Mouse (Mus musculus) brain, embryonic 14.5 days (tissue): ENCODE measurements around the gene Ccnl2. TPM values are rescaled to one million over a fixed set of nuclear protein-coding genes. Genes with fewer than 3 reads are reported as not detected.

Experiments
- DNase-seq: peaks from one replicate; pipeline ENCODE4 v3.0.0-alpha.2; 2011; ENCODE audit warnings: low read depth
- CTCF ChIP-seq: fragments of 200-500 bp; IDR thresholded peaks from 2 replicates; pipeline ENCODE4 v1.5.1; 2012; ENCODE audit warnings: inconsistent platforms, mild to moderate bottlenecking, moderate library complexity, borderline replicate concordance; ENCODE audit not compliant: insufficient read depth, insufficient read length; ENCODE audit errors: extremely low read depth
- POLR2A ChIP-seq: fragments of 200-500 bp; IDR thresholded peaks from 2 replicates; pipeline ENCODE4 v1.6.1; 2012; ENCODE audit warnings: mild to moderate bottlenecking, inconsistent platforms, borderline replicate concordance; ENCODE audit not compliant: poor library complexity, insufficient read depth, insufficient read length, severe bottlenecking; ENCODE audit errors: extremely low read depth
- polyA plus RNA-seq: library from polyadenylated mRNA; depleted of rRNA; stranded (reverse); fragments of >200 nt; gene quantifications from 2 replicates; pipeline ENCODE4 v1.2.3, GENCODE M21; 2012

The Ccnl2 gene
- polyA plus RNA-seq, 1 experiment: 161 TPM

DNA sequence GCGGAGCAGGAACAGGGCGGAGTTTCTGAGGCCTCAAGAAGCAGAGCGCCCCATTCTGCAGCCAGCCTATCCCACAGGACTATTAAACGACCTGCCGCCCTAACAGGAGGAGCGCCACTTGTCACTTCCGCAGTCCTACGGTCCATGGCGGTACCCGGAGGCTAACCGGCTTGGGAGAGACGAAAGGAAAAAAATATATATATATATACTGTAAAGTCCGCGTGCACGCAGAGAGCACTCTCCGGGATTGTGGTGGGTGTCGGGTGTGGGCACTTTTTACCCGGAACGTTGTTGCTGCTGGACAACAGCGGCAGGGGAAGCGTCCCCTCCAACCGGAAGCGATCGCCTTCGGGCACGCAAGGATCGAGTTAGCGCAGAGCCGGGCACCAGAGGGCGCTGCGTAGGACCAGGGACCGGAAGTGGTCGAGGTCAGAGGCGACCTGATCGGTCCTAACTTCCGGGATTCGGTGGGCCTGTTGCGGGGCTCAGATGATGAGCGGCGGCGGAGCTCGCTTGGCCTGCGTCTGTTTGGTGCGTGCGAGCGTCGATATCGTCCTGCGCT is 19.0 kb downstream of the Ccnl2 start, which contains the start of gene Aurkaip1:
Gene Aurkaip1 (plus strand): TSS at position 68 of the 562 bp plus-strand sequence.
- DNase-seq: peak; percentile 99
- TF ChIP-seq CTCF (peak; percentile 92), POLR2A (peak; percentile 46; the same call in 1 of the 2 replicates)

DNA sequence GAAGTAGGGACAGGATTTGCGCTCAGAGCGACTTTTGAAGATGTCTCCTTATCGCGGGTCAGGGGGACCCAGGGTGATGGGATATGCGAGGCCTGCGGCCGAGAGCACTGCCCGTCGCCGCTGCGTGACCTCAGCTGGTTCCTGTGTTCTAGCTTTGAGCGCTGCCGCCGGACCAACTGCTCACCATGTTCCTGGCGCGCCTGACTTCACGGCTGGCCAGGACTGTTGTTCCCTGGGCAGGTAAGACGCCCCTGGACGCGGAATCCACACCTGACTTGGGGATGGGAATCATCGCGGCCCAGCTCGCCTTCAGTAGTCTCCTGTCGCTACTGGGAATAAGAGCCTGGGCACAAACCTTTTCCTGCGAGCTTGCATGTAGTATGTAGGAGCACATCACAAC is 19.5 kb downstream of the Ccnl2 start:
- no peak for DNase-seq
- no peak for TF ChIP-seq POLR2A
- TF ChIP-seq CTCF: no peak

DNA sequence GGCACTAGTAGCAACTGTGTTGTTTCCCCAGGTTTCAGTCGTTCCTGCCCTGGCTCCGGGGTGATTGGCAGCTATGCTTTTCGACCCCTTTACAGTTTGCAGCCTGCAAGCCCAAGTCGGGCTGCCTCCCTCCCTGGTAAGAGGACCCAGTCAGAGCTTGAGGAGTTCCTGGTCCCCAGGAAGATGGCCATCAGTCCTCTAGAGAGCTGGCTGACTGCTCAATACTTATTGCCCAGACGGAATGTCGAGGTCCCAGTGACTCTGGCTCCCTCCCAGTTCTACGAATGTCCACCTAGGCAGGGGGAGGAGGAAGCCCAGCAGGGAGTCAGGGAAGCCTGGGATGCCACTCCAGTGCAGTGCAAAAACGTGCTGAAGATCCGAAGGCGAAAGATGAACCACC is 20.0 kb downstream of the Ccnl2 start:
- TF ChIP-seq POLR2A: no peak
- no peak for TF ChIP-seq CTCF
- no peak for DNase-seq

DNA sequence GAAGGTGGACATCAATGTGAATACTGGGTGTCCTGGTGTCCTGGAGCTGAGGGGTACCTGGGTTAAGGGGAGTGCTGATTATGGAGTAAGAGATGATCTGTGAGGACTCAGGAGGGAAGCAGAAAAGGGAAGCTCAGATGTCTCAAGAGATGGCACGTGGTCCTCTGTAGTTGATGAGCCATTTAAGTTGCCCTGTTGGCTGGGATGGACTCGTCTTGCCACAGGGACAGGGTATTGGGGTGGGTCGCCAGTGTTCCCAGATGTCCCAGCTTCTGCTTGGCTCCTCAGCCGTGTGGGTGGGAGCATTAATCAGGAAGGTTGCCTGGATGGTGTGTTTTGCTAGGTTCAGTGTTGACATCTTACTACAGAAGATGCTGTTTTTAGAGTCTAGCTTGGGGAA is 20.9 kb downstream of the Ccnl2 start:
- no peak for DNase-seq

DNA sequence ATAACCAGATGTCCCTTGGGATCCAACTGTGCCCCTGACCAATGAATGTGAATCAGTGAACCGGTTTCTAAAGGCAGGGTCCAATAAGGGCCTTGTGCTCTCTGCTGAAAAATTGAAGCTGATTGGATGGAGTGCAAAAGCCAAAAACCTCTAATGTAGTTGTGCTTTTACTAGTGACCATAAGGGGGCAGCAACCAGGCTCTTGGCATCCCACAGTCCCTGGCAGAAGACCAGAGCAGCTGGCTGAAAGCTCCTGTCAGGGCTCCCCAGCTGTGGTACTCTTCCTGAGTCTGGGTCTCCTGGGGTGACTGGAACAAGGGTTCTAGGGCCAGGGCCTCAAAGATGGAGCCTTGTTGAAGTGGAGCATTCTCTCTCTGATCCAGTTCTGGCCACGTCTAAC is 21.5 kb downstream of the Ccnl2 start:
- peak; percentile 73 for TF ChIP-seq CTCF
- TF ChIP-seq POLR2A: no peak

More for the DNA sequence above, 20.9 kb downstream of the Ccnl2 start:
- no peak for TF ChIP-seq POLR2A
- no peak for TF ChIP-seq CTCF

DNA sequence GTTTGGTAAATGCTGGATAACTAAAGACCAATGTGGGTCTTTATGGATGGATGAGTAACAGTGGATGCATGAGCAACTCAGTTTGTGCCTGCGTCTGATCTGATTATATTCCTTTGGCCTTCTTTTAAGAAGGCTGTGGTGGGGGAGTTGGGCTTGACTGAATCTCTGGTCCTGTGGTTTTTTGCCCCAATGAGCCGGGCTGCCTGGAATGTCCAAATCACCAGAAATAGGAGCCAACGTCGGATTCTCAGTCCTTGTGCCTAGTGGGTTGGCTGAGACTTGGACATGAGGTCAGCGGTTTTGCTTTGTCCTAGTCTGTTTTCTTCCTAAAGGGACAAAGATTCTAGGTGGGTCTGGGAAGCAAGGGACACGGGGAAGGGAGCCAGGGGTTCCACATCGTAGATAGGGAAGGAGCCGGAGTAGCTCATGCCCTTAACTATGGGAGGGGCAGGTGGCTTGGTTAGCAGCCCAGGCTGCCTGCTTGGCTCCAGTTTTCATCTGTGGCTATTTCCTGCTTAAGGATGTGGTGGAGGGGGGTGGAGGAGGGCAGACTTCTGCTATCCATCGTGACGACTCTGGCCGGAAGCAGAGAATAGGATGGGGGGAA is 25.2 kb downstream of the Ccnl2 start:
- no peak for TF ChIP-seq POLR2A
- TF ChIP-seq CTCF: no peak
- no peak for DNase-seq

More for the DNA sequence above, 21.5 kb downstream of the Ccnl2 start:
- peak; percentile 82 for DNase-seq

DNA sequence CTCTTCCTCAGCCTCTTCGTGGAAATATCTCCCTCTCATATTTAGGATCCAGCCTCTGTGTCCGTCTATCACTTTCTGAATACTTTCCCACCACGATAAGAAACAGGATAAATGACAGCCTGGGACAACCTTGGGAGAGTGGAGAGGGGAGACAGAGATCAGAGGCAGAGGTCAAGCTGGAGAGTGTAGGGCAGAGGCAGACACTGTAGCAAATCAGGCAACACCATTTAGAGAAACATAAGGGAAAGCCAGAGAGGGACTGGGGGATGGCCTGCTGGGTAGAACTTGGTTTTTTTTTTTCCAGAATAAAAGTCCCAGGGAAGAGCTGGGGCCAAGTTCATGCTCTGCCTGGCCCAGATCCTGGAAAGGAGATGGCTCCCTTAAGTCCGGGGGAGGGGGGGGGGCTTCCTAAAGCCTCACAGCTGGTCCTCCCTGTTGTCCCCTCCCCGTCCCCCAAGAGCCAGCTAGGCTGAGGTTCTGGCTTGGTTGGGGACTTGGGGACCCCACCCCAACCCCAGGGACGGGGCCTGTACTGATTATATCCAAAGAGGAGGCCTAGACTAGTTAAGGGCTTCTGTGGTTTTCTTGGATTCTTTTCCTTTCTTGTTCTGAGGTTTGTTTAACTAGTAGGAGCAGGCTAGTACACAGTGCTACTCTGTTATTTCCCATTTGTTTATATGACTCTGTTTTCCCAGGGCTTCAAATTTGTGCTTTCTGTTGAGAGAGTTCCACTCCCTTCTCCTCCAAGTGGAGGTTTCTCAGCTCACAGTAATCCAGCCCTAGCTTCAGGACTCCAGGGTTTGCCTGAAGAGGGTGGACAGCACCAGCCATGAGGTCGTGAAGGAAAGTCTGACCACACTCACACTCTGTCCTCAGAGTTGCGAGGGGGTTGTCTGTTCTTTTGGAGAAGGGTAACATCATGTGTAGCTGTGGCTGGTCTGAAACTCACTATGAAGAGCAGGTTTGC is 26.2 kb downstream of the Ccnl2 start:
- DNase-seq: no peak
- TF ChIP-seq POLR2A (no peak), CTCF (no peak)

DNA sequence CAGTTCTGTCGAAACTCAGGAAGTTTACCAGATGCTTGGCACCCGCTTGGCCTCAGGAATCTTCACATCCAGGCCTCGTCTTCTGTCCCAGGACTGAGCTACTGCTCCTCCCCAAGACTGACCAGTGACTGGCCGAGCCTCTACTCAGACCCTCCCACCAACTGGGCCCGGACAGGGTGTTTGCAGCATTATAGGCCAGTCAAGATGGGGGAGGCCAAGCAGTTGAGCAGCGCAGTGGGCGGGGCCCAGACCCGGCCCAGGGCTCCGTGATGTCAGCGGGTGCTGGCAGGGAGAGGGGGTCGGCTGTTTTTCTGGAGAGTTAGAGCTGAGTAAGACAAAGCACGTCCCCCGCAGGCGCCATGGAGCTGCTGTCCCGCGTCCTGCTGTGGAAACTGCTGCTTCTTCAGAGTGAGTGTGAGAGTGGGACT is 27.2 kb downstream of the Ccnl2 start, which contains the start of gene Mxra8:
Gene Mxra8 (plus strand): TSS at position 198 of the 428 bp plus-strand sequence.
- DNase-seq: peak; percentile 69
- no peak for TF ChIP-seq POLR2A
- TF ChIP-seq CTCF: no peak

DNA sequence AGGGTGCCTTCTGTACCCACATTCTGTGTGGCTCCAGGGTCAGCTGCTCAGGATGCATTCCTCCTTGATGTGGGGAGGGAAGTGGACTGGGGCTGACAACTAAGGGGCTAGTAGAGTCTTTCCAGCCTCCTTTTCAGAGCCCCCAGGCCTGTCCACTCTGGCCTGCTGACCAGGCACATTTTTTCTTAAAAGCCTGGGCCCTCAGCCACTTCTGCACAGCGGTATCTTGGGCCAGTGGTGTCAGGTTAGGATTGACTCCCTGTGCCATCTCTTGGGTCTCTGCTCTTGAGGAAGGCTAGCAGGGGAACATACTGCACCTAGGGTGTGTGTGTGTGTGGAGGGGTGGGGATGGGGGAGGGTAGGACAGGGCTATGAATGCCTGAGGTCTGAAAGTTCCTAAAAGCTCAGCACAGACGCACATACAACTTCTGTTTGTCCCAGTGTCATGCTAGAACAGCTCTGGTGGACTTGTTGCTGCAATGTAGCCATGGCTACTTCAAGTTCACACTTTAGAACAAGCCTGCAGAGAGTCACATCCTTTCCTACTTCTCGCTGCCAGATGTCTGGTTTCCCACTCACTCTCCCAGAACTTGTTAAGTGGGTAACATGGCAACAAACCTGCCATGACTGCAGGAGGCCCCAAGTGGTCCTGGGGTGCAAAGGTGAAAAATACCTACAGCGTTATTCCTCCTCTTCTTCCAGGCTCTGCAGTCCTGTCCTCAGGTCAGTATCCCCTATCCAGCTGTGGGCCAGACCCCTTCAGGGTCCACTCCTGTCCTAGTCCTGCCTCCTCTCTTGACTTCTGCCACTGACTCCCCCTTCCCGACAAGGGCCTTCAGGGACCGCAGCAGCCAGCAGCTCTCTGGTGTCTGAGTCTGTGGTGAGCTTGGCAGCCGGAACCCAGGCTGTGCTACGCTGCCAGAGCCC is 28.1 kb downstream of the Ccnl2 start:
- TF ChIP-seq CTCF (no peak), POLR2A (no peak)
- DNase-seq: no peak

DNA sequence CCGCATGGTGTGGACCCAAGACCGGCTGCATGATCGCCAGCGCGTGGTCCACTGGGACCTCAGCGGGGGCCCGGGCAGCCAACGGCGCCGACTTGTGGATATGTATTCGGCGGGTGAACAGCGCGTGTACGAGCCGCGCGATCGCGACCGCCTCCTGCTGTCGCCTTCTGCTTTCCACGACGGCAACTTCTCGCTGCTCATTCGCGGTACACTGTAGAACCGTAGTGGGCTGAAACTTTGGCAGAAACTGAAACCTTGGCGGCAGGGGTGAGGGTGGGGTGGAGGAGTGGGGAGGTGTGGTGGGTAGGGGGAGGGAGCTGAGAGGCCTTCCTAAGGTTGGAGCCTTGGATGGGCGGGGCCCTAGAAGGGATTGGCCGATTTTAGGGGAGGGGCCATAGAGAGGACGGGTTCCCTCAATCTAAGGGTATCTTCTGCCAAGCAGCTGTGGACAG is 28.7 kb downstream of the Ccnl2 start:
- peak; percentile 43 for DNase-seq
- TF ChIP-seq POLR2A: no peak
- 0 out of 2 replicates have a peak, but pooled peaks have one; percentile 12 for TF ChIP-seq CTCF
